Mouse (Mus musculus): ENCODE measurements around the gene Gtf2a2.
"Not testable (repeated sequence)": the region's sequence is repeated elsewhere in the genome, so short reads cannot be mapped to it uniquely, and the experiment has no call there.

GRCm38 (mm10) chr9:70023615-70024014 is 11.3 kb downstream of the Gtf2a2 start:
- not testable (repeated sequence) for TF ChIP-seq CTCF (IDR thresholded peaks at IDR 0.05; ENCODE audit: low read depth, low read length); POLR2A (IDR thresholded peaks at IDR 0.05; ENCODE audit: borderline replicate concordance, low read depth, low read length)
